Mouse (Mus musculus) CH12.LX (cell line): Measurements from ENCODE around the gene Il11ra1. TPM values are rescaled to one million over a fixed set of nuclear protein-coding genes. Genes with fewer than 3 reads are reported as not detected.
"Not testable (repeated sequence)": the region's sequence is repeated elsewhere in the genome, so short reads cannot be mapped to it uniquely, and the experiment has no call there.

Experiments used
- DNase-seq: peaks from one replicate; pipeline ENCODE4 v3.0.0-alpha.2; 2013; ENCODE audit errors: extremely low read depth
- H3K27ac ChIP-seq: 2 replicates; pipeline ENCODE4 v1.5.1; 2012; ENCODE audit warnings: low read depth, mild to moderate bottlenecking, control low read depth, moderate library complexity; ENCODE audit not compliant: insufficient read depth
- H3K27me3 ChIP-seq: replicated peaks from 2 replicates; pipeline ENCODE3; 2012; ENCODE audit warnings: inconsistent platforms
- H3K36me3 ChIP-seq, 2 experiments: replicated peaks in 1 of 2; 2 replicates each; pipeline versions ENCODE3 to v1.6.1; 2012; ENCODE audit warnings: inconsistent platforms in 1 of 2, low read length in 1 of 2, mild to moderate bottlenecking in 1 of 2, mixed read lengths in 1 of 2, moderate library complexity in 1 of 2; ENCODE audit not compliant: control insufficient read depth in 1 of 2, insufficient read depth in 1 of 2
- H3K4me1 ChIP-seq, 2 experiments: 2 replicates each; pipeline ENCODE4 v1.6.1; 2012; ENCODE audit warnings: inconsistent platforms in 1 of 2, moderate library complexity in 1 of 2; ENCODE audit not compliant: insufficient read depth in 2 of 2, control insufficient read depth in 1 of 2
- H3K4me2 ChIP-seq: 2 replicates; pipeline ENCODE4 v1.6.1; 2012; ENCODE audit warnings: low read depth, mild to moderate bottlenecking, control low read depth; ENCODE audit not compliant: poor library complexity, insufficient read depth, severe bottlenecking
- H3K4me3 ChIP-seq, 3 experiments: fragments of 150-350 bp in 1 of 3; sonication (generic) in 1 of 3; replicated peaks in 1 of 3; 2 replicates each; pipeline versions ENCODE3 to v1.5.1; 2011 to 2012; ENCODE audit warnings: low read depth in 2 of 3, low read length in 2 of 3, mild to moderate bottlenecking in 2 of 3, moderate library complexity in 2 of 3, control low read depth in 1 of 3, improper control_type of control experiment in 1 of 3, inconsistent platforms in 1 of 3, mixed read lengths in 1 of 3; ENCODE audit not compliant: poor library complexity in 1 of 3
- H3K79me2 ChIP-seq: replicated peaks from 2 replicates; pipeline ENCODE4 v1.6.1; 2012; ENCODE audit warnings: mild to moderate bottlenecking, moderate library complexity; ENCODE audit not compliant: control insufficient read depth, poor library complexity, insufficient read depth, severe bottlenecking; ENCODE audit errors: extremely low read depth
- H3K9ac ChIP-seq: 2 replicates; pipeline ENCODE4 v1.6.1; 2012; ENCODE audit warnings: low read depth, mild to moderate bottlenecking, control low read depth, moderate library complexity; ENCODE audit not compliant: insufficient read depth
- H3K9me3 ChIP-seq: replicated peaks from 2 replicates; pipeline ENCODE3; 2012; ENCODE audit warnings: low read length, inconsistent platforms, mixed read lengths
- ELF1 ChIP-seq: IDR thresholded peaks from 2 replicates; pipeline ENCODE4 v1.6.1; 2014; ENCODE audit warnings: low read depth, mild to moderate bottlenecking, inconsistent platforms, low read length, improper control_type of control experiment
- ETS1 ChIP-seq: conservative IDR thresholded peaks from 2 replicates; pipeline ENCODE4 v1.6.1; 2012; ENCODE audit warnings: low read depth, mild to moderate bottlenecking, inconsistent platforms, low read length, improper control_type of control experiment, moderate library complexity
- ZNF384 ChIP-seq: IDR thresholded peaks from 2 replicates; pipeline ENCODE4 v1.6.1; 2012; ENCODE audit warnings: low read depth, low read length, improper control_type of control experiment, inconsistent platforms
- dilution Hi-C: fragments of 300-500 bp; cut with MboI; formaldehyde crosslinking; loops from 2 replicates; pipeline ENCODE4 v1.14.3; 2020; ENCODE audit warnings: low sequenced_read_pairs; ENCODE audit not compliant: extremely low pct_unique_long_range_greater_than_20kb, extremely low pct_ligation_motif_present
- in situ Hi-C: fragments of 300-500 bp; cut with MboI; formaldehyde crosslinking; loops from 3 replicates; pipeline ENCODE4 v1.14.3; 2019; ENCODE audit warnings: low sequenced_read_pairs, low pct_ligation_motif_present, low pct_unique_long_range_greater_than_20kb, mixed read lengths
- polyA plus RNA-seq: library from polyadenylated mRNA; unstranded; fragments of >175 nt; gene quantifications from 2 replicates; pipeline ENCODE4 v1.2.1, GENCODE M21; 2012; ENCODE audit warnings: low read depth; ENCODE audit not compliant: insufficient read length
- total RNA-seq, 2 experiments: library from RNA; depleted of rRNA; stranded (reverse); fragments of 300-350 nt in 1 of 2; fragments of >200 nt in 1 of 2; gene quantifications; 2 replicates each; pipeline ENCODE4 v1.2.3; 2012 to 2014

Il11ra1 gene
- total and polyA plus RNA-seq, 3 experiments: 1.3 to 4.8 (median 4.2) TPM

GRCm38 (mm10) chr4:41772946-41773345 is 73.2 kb downstream of the Il11ra1 start:
- in situ Hi-C loops, H3K9me3 ChIP-seq, H3K4me1 ChIP-seq, H3K36me3 ChIP-seq, H3K27ac ChIP-seq, H3K4me2 ChIP-seq, DNase-seq, H3K4me3 ChIP-seq, dilution Hi-C loops, H3K9ac ChIP-seq, H3K27me3 ChIP-seq, H3K79me2 ChIP-seq: not testable (repeated sequence)

- Histone ChIP-seq H3K4me3 (peak overlapping the region in 2 of 3 experiments; percentile 43 to 58), H3K9ac (peak overlapping the region; percentile 20; the same call in 1 of the 2 replicates)
- in situ Hi-C loops, H3K27ac ChIP-seq, dilution Hi-C loops, H3K27me3 ChIP-seq, H3K9me3 ChIP-seq, H3K4me1 ChIP-seq, H3K36me3 ChIP-seq, H3K4me2 ChIP-seq, H3K79me2 ChIP-seq: not testable (repeated sequence)
- peak; percentile 57 for DNase-seq
Observed at GRCm38 (mm10) chr4:41773502-41773901, 73.7 kb downstream of the Il11ra1 start.

- Histone ChIP-seq H3K27ac (peak within 1 kb of the TSS; percentile 68), H3K4me3 (peak within 1 kb of the TSS; percentile 43 to 58 (median 51)), H3K9ac (peak within 1 kb of the TSS; percentile 61; the same call in 1 of the 2 replicates), H3K4me2 (peak within 1 kb of the TSS; percentile 64)
- H3K9me3 ChIP-seq, dilution Hi-C loops, H3K79me2 ChIP-seq, H3K27me3 ChIP-seq, in situ Hi-C loops, H3K36me3 ChIP-seq, H3K4me1 ChIP-seq: not testable (repeated sequence)
- peak; percentile 88 for DNase-seq
Observed at GRCm38 (mm10) chr4:41774002-41774401, 74.2 kb downstream of the Il11ra1 start, which contains the start of gene Ccl27a. Gene Ccl27a, minus strand, starts transcription at chr4:41774247.

- Histone ChIP-seq H3K9ac (peak overlapping the region; percentile 61; the same call in 1 of the 2 replicates), H3K4me2 (peak overlapping the region; percentile 64; the same call in 1 of the 2 replicates), H3K4me3 (peak overlapping the region; percentile 37 to 51 (median 45)), H3K27ac (peak overlapping the region; percentile 68)
- H3K27me3 ChIP-seq, in situ Hi-C loops, H3K4me1 ChIP-seq, H3K79me2 ChIP-seq, H3K36me3 ChIP-seq, dilution Hi-C loops, H3K9me3 ChIP-seq: not testable (repeated sequence)
- DNase-seq: peak; percentile 63
- TF ChIP-seq ETS1: peak; percentile 24; the same call in 1 of the 2 replicates
- peak; percentile 88 for TF ChIP-seq ZNF384
- peak; percentile 64 for TF ChIP-seq ELF1
Observed at GRCm38 (mm10) chr4:41774506-41774905, 74.7 kb downstream of the Il11ra1 start.
